Mouse (Mus musculus): ENCODE results near the gene Dnmbp. TPM values are rescaled to one million over a fixed set of nuclear protein-coding genes. Genes with fewer than 3 reads are reported as not detected.

The Dnmbp gene
- 7.6 TPM for polyA plus RNA-seq (2014; fragmentation: Illumina TruSeq; extraction: RNeasy Lipid Tissue Mini Kit (QIAGEN cat#74804); ENCODE audit: low read depth, low replicate concordance)

DNA sequence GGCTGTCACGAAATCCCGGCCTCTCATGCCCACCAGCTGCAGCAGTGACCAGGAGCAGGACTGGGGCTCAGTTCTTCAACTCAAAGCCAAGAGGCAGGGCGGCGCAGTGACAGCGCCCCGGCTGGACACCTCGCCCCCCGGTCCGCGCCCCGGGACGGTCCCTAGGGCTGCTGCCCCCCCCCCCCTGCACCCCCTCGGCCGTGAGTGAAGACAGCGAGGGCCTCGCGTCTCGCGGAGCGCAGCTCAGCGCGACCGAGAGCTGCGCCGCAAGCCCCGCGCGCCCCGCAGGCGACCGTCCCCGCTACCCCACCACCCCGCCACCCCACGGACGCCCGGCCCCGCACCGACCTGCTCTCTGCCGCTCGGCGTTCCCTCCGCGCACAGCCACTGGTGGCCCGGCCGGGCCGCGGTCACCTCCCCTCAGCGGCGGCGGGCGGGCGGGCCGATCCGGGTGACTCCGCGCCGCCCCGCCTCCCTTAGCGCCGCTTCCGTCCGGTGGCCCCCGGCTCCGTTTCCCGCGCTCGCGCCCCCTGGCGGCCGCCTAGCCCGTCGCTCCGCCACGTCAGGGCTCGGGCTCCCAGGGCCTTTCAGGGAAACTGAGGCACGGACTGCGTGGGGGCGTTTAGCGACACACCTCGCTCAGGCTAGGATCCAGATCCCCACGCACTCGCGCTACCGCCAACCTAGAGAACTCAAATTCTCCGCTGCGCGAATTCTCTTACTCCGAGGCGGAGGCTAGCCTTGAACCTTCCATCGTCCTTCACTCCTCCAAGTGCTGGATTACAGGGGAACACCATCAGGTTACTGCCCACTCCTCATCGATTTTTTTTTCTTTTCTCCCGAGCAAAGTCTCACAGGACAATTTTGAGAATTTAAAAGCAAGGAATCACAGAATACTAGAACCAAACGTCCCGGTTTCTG, at the start of gene Dnmbp:
Gene Dnmbp, minus strand, starts transcription at position 423 of the 921 bp plus-strand sequence.

DNA sequence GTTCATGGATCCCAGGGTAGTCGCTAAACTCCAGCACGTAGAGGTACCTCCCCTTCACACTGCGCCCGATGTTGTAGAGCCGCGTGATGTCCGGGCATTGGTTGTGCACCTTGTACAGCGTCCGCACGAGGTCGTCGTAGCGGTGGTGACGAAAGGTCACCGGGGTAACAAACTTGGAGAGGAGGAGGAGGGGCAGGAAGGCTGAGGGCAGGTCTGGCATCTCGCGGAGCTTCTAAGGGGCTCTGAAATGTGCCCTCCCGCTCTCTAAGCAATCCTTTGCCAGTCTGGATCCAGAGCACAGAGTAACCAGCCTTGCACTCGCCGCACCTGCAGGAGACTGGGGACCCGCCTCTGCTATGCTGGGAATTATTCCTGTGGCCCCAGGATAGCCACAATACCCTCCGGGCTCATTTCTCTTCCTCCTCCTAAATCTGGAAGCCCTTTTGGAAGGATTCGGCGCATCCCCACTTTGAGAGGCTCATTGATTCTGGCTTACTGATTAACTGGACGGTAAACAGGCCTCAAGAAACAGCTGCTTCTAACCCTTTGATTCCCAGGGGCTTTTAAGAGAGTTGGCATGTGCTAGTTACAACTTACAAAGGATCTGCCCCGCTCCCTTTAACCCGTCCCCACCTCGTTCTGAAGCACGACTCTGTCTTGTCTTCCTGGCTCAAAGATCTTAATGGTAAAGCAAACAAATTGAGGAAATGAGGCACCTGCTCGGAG, 46.2 kb upstream of the Dnmbp start, which contains the start of gene Cpn1:
Gene Cpn1, minus strand, starts transcription at position 488 of the 726 bp plus-strand sequence.

Other genes with a start within 250 kb of the Dnmbp start
- 38.4 TPM for gene Cutc, start 187.2 kb downstream of the Dnmbp start, polyA plus RNA-seq (2014; fragmentation: Illumina TruSeq; extraction: RNeasy Lipid Tissue Mini Kit (QIAGEN cat#74804); ENCODE audit: low read depth, low replicate concordance)
- gene Cox15, start 187.2 kb downstream of the Dnmbp start, polyA plus RNA-seq (2014; fragmentation: Illumina TruSeq; extraction: RNeasy Lipid Tissue Mini Kit (QIAGEN cat#74804); ENCODE audit: low read depth, low replicate concordance) = 14.8 TPM
- gene Abcc2, start 158.0 kb downstream of the Dnmbp start, polyA plus RNA-seq (2014; fragmentation: Illumina TruSeq; extraction: RNeasy Lipid Tissue Mini Kit (QIAGEN cat#74804); ENCODE audit: low read depth, low replicate concordance) = 505 TPM
- gene Cpn1, start 46.4 kb upstream of the Dnmbp start, polyA plus RNA-seq (2014; fragmentation: Illumina TruSeq; extraction: RNeasy Lipid Tissue Mini Kit (QIAGEN cat#74804); ENCODE audit: low read depth, low replicate concordance) = 20.6 TPM
- 291 TPM for gene Cyp2c23, start 89.0 kb upstream of the Dnmbp start, polyA plus RNA-seq (2014; fragmentation: Illumina TruSeq; extraction: RNeasy Lipid Tissue Mini Kit (QIAGEN cat#74804); ENCODE audit: low read depth, low replicate concordance)
- 44.8 TPM for gene Erlin1, start 129.6 kb upstream of the Dnmbp start, polyA plus RNA-seq (2014; fragmentation: Illumina TruSeq; extraction: RNeasy Lipid Tissue Mini Kit (QIAGEN cat#74804); ENCODE audit: low read depth, low replicate concordance)
- 245 TPM for gene Chuk, start 167.3 kb upstream of the Dnmbp start, polyA plus RNA-seq (2014; fragmentation: Illumina TruSeq; extraction: RNeasy Lipid Tissue Mini Kit (QIAGEN cat#74804); ENCODE audit: low read depth, low replicate concordance)
- 17.0 TPM for gene Cwf19l1, start 195.7 kb upstream of the Dnmbp start, polyA plus RNA-seq (2014; fragmentation: Illumina TruSeq; extraction: RNeasy Lipid Tissue Mini Kit (QIAGEN cat#74804); ENCODE audit: low read depth, low replicate concordance)
- gene Bloc1s2, start 206.3 kb upstream of the Dnmbp start, polyA plus RNA-seq (2014; fragmentation: Illumina TruSeq; extraction: RNeasy Lipid Tissue Mini Kit (QIAGEN cat#74804); ENCODE audit: low read depth, low replicate concordance) = 29.2 TPM

Measured in liver, adult 10 weeks (tissue).